Mouse (Mus musculus) ovary, adult 10 weeks (tissue): ENCODE measurements around the gene Gm14326. TPM values are rescaled to one million over a fixed set of nuclear protein-coding genes. Genes with fewer than 3 reads are reported as not detected.

Experiments used
- polyA plus RNA-seq: library from polyadenylated mRNA; stranded (reverse); fragments of 350-450 nt; fragmentation: Illumina TruSeq; extraction: RNeasy Lipid Tissue Mini Kit (QIAGEN cat#74804); gene quantifications from one replicate; pipeline ENCODE4 v1.2.3, GENCODE M21; 2014

Gm14326 gene
- 93.3 TPM for polyA plus RNA-seq

DNA sequence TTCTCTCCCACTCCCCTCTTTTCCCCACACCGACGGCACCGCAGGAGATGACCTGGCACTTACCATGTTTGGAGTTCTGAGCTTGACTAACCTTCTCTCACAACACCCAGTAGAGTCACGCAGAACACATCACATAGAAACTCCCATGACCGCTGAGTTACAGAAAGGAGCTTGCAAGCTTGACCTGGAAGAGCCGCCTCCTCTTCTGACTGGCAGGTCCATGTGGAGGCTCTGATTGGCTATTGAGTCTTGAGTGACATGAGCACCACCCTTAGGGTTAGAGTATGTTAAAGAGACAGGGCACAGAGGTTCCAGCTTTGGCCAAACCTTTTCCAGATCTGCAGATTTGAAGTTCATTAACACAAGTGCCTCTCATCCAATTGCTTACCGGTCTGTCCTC, at the start of gene Gm14326:
TSS of gene Gm14326 (minus strand) at position 153 of the 400 bp plus-strand sequence.

DNA sequence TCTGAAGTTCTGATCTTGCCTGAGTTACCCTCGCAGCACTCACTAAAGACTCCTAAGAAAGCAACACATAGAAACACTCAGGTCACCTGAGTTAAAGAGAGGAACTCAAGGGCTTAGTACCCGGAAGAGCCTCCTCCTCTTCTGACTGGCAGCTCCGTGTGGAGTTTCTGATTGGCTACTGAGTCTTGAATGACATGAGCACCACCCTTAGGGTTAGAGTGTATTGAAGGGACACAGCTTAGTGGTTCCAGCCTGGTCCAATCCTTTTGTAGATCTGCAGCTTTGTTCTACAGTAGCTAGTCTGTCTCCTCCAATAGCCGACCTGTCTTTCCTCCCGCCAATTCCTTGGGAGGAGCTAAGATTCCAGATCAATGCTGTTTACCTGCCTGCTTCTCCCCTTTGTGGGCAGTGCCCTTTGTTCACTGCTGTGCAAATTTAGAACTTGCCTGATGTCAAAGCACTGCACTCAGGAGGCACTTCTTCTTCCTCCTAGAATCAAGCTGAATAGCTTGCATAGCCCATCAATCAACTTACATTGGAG, 31.5 kb downstream of the Gm14326 start, which contains the start of gene Zfp972:
TSS of gene Zfp972 (minus strand) at position 51 of the 541 bp plus-strand sequence.

GRCm38 (mm10) chr2:177897046-177897578, 60.0 kb downstream of the Gm14326 start, which contains the start of gene Gm14327:
Gm14327 (plus strand) TSS chr2:177897096.

Other genes with a start within 250 kb of the Gm14326 start
- gene Gm14322, start 198.0 kb downstream of the Gm14326 start, polyA plus RNA-seq: 11.6 TPM
- gene Gm14325, start 117.0 kb downstream of the Gm14326 start, polyA plus RNA-seq: 145 TPM
- 10.0 TPM for gene Gm14327, start 60.2 kb downstream of the Gm14326 start, polyA plus RNA-seq
- not detected for gene Zfp972, start 31.7 kb downstream of the Gm14326 start, polyA plus RNA-seq
- 111 TPM for gene Zfp971, start 66.0 kb upstream of the Gm14326 start, polyA plus RNA-seq
- 106 TPM for gene Zfp931, start 121.2 kb upstream of the Gm14326 start, polyA plus RNA-seq
- 0.88 TPM for gene Phactr3, start 161.7 kb upstream of the Gm14326 start, polyA plus RNA-seq